Mouse (Mus musculus): ENCODE results near the gene Hmcn2.

The Hmcn2 gene

DNA sequence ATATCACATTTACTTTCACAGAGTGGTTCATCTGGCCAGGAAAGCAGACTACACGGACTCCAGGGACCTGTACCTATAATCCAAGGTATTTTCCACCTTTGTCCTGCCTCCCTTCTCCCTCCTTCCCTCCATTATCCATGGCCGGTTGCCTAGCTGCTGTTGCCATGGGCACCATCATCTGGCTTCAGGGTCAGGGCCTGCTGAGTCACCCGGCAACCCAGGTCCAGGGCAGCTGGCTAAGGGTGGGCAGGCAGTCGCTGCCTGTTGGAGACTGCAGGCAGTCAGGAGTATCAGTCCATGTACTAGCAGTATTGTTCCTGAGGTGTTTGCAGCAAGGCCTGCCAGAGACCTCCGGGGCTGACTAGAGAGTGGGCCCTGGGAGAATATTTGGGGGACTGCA is 160.5 kb downstream of the Hmcn2 start:
- DNase-seq (ENCODE audit: extremely low read depth, low read depth, low spot score) = no peak

GRCm38 (mm10) chr2:31476107-31476820 is 162.0 kb downstream of the Hmcn2 start:
- no peak for DNase-seq (ENCODE audit: extremely low read depth, low read depth, low spot score)

DNA sequence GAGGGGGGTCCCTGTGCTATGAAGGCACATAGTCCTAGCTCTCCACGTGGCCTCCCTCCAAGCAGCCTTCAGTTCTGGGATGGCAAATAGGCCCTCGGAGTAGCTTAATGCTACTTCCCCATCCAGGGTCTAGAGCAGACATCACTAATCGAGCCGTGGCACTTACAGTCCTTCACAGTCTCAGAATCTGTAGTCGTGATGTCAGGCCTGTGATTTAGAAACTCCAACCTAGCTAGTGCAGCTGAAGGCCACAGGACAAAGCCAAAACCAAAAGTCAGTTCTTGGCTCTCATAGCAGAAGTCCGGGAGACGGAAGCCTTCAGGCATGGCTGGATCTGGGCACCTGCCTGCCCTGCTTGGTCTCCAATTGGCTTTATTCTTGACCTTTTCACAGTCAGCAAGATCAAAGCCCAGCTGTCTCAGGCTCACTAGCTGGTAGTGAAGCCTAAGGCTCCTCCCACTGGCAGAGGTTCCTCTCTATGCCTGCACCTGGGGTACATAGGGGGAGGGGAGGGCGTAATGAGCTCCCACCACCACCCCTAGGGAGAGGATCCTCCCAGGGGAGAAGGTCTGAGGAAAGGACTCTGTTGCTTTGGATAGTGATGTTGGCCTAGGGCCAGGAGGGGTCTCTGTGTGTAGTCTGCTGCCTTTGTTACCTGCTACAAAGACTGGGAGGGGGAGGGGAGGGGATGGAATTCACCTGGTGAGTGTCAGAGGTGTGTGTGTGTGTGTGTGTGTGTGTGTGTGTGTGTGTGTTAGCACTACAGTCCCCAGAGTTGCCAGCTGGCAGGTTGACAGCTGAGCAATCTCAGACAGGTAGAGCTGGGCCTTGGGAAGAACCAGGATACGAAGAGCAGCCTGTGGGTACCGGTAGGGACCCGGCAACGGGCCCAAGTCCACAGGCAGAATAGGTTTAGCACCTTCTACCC is 163.3 kb downstream of the Hmcn2 start:
- DNase-seq (ENCODE audit: extremely low read depth, low read depth, low spot score) = no peak

- no peak for DNase-seq (ENCODE audit: extremely low read depth, low read depth, low spot score)
Observed at GRCm38 (mm10) chr2:31482914-31483575, 168.8 kb downstream of the Hmcn2 start.

GRCm38 (mm10) chr2:31484187-31484586 is 170.0 kb downstream of the Hmcn2 start:
- no peak for DNase-seq (ENCODE audit: extremely low read depth, low read depth, low spot score)

- DNase-seq (ENCODE audit: extremely low read depth, low read depth, low spot score) = no peak
Observed at GRCm38 (mm10) chr2:31489166-31489565, 175.0 kb downstream of the Hmcn2 start.

DNA sequence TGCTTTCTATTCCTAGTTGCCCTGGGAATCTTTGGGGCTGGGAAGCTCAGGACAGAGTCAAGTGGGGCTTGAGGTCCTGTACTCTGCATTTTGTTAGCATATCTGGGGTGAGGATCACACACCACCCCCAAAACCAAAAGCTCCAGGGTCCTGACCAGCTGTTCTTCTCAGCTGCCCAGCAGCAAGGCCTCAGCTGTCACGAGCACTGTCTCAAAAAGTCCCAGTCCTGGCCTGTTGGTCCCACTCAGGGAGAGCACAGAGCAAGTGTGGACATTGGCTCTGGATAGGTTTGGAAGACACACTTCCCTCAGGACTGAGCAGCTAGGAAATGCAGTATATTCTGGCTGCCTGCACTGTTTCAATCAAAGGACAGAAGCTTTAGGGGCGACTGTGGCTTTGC is 176.3 kb downstream of the Hmcn2 start:
- DNase-seq (ENCODE audit: extremely low read depth, low read depth, low spot score) = no peak

GRCm38 (mm10) chr2:31492308-31492707 is 178.1 kb downstream of the Hmcn2 start:
- DNase-seq (ENCODE audit: extremely low read depth, low read depth, low spot score) = no peak

- DNase-seq (ENCODE audit: extremely low read depth, low read depth, low spot score) = no peak
Observed at GRCm38 (mm10) chr2:31493243-31493642, 179.0 kb downstream of the Hmcn2 start.

- DNase-seq (ENCODE audit: extremely low read depth, low read depth, low spot score) = no peak
Observed at GRCm38 (mm10) chr2:31494315-31494714, 180.1 kb downstream of the Hmcn2 start.

DNA sequence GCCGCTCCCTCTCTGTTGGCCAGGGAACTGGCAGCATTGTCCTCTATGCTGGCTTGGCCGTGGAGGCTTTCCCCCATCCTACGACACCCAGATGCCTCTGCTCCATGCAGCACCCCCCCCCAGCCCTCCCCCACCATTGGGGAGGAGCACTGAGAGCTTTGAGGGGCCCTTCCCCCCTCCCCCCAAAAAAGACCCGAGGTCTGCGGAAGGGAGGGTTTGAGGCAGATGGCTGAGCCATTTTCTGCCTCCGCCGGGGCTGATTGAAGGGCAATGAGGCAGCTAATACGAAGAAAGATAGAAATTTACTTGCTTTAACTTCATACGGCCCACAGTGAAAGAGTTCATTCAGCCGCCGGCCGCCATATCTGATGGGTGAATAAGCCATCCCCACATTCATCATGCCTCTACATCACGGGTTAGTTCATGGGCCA is 180.8 kb downstream of the Hmcn2 start:
- no peak for DNase-seq (ENCODE audit: extremely low read depth, low read depth, low spot score)

- no peak for DNase-seq (ENCODE audit: extremely low read depth, low read depth, low spot score)
Observed at GRCm38 (mm10) chr2:31496141-31496540, 181.9 kb downstream of the Hmcn2 start.

DNA sequence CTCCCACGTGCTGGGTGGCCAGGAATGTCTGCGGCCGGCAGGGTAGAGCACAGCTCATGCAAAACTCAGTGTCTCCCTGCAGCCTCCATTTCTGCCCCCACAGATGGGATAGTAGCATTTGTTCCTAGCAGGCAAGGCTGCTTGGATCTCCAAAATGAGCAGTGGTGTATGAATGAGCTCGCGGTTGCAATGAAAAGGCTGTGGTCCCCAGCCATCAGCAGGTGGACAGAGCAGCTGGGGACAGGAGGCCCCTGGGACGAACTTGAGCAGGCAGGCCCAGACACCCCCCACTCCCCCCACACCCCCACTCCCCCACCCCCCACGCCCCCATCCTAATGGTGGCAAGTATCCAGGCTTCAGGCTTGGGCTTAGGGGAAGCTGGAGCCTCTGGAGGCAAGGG is 182.9 kb downstream of the Hmcn2 start:
- no peak for DNase-seq (ENCODE audit: extremely low read depth, low read depth, low spot score)

GRCm38 (mm10) chr2:31497635-31498034 is 183.4 kb downstream of the Hmcn2 start:
- DNase-seq (ENCODE audit: extremely low read depth, low read depth, low spot score) = no peak

- no peak for DNase-seq (ENCODE audit: extremely low read depth, low read depth, low spot score)
Observed at GRCm38 (mm10) chr2:31499327-31500291, 185.4 kb downstream of the Hmcn2 start.

GRCm38 (mm10) chr2:31500292-31501204 is 186.3 kb downstream of the Hmcn2 start:
- no peak for DNase-seq (ENCODE audit: extremely low read depth, low read depth, low spot score)

DNA sequence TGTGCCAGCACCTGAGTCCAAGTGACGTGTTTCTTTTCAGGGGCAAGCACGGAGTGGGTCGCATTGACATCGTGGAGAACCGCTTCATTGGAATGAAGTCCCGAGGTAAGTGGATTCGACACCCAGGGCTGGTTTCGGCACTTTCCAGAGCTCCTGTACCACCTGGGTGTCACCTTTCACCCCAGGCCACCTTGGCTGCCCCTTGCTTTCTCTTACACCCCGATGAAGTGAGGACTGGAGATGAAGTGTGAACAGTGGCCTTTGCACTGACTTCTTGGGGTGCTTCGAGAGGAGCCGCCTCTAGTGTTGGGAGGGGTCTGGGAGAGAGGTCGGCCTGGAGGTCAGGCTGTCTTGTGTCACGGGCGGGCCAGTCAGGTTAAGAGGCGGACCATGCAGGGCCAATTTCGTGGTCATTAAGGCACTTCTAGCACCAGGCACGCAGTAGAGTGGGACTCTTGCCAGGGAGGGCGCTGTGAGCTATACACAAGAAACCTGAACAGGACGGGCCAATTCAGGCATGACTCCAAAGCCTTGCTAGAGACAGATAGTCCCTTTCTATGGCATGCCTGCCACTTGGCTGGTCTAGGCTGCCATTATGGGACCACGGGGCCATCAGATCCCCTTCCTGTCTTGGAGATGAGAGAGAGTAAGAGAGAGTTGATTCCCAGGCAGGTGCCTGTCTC is 187.4 kb downstream of the Hmcn2 start:
- no peak for DNase-seq (ENCODE audit: extremely low read depth, low read depth, low spot score)

DNA sequence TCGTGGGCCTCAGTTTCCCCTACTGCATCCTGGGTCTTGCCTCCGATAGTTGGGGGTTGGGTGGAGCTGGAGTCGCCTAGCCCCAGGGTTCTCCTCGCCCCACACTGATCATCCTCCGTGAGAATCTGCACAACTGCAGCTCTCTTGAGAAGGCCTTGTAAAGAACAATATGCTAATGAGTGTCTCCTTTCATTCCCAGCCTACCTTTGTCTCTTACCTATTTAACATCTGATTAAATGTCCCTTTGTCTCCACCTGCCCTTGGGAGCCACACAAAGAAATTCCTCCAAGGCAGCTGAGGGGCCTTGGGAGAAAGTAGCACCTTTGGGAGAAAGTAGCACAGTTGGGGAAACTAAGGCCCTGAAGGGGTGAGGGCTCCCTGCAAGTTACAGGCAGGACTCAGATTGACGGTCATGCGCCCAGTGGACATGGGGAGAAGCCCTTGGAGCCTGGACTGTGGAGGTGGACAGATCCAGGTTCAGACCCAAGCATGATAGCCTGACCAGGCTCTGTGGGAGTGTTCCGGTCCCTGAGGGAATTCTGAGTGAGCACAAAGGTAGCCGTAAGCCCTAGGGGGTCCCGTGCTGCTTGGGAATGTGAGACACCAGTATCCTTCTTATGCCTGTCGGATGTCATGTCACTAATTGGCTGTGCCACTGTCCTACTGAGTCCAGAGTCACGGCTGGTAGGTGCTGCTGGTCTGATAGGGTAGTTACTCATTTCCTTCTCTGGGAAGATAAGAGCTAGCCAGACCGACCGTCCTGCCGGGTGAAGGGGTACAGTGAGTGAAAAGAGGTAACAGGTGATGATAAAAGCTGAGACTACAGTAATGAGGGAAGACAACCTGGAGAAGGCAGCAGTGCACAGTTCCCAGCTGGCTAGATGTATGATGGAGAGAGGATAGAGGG is 188.7 kb downstream of the Hmcn2 start:
- DNase-seq (ENCODE audit: extremely low read depth, low read depth, low spot score) = no peak
